In the genomic region with DNA sequence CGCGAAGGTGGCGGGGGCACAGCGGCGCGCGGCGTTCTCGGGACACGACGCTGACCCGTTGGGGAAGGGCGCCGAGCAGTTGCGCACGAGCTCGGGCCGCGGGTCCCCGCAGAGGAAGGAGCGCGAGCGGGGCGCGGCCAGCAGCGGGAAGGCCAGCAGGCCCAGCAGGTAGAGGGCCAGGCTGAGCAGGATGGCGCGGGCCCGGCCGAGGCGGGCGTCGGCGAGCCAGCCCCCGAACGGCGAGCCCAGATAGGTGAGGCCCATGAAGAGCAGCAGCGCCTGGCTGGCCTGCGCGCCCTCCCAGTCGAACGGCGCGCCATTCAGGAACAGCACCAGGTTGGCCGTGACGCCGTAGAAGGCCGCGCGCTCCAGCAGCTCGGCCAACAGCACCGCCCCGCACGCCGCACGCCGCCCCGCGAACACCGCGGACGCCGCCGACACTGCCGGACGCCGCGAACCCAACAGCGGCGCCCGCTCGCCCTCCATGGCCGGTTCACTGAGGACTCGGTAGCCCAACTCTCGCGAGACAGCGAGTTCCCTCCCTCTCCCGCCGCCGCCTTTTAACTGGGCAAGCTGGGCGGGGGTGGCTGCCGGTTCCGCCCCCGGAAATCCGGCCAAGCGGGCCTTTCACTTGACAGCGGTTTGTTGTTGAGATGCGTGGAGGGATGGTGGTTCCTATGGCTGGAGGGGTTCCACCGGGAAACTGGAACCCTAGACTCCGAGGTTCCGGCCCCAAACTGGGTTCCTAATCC, we compare ENCODE assay signal across 8 mouse cellular contexts. TPM values are rescaled to one million over a fixed set of nuclear protein-coding genes. Genes with fewer than 3 reads are reported as not detected.
DNase-seq lines count a peak whose midpoint lies in the region; ATAC-seq and TF ChIP-seq lines count a peak whose summit lies in the region.

No protein-coding gene starts in this region.

- in situ Hi-C loops in CH12.LX (cut with MboI; ENCODE audit: low pct_ligation_motif_present, low pct_unique_long_range_greater_than_20kb, low sequenced_read_pairs) = loop anchor here (25.0 kb wide), 1 partner anchor 1395 kb away; the partner anchor contains the start of genes Ran and Stx2

- no peak for TF ChIP-seq EP300 in CH12.LX (IDR thresholded peaks at IDR 0.05; ENCODE audit: low read length)

- H3K36me3 ChIP-seq in CH12.LX (replicated peaks in 1 of 2; ENCODE audit: control insufficient read depth in 1 of 2, insufficient read depth in 1 of 2, low read length in 1 of 2) = peaks cover 0 to 18% of the 10 kb centered on the region in 2 experiments
- H3K36me3 ChIP-seq in forebrain, embryonic 11.5 days (ENCODE audit: control insufficient read depth, insufficient read depth, low read length) = no peaks in the 10 kb centered on the region
- H3K36me3 ChIP-seq in heart, embryonic 16.5 days (ENCODE audit: control insufficient read depth, insufficient read depth) = no peaks in the 10 kb centered on the region
- H3K36me3 ChIP-seq in liver, embryonic 15.5 days (replicated peaks) = no peaks in the 10 kb centered on the region
- no peaks in the 10 kb centered on the region for H3K36me3 ChIP-seq in neural tube, embryonic 12.5 days

- no peak for TF ChIP-seq CTCF in CH12.LX (conservative IDR thresholded peaks at IDR 0.05 in 1 of 2, IDR thresholded peaks at IDR 0.05 in 1 of 2; ENCODE audit: low read depth in 2 of 2, low read length in 2 of 2)

- peak; percentile 95 for TF ChIP-seq POLR2A in CH12.LX (IDR thresholded peaks at IDR 0.05; ENCODE audit: low read depth, low read length)

- peaks cover 17 to 49% of the 10 kb centered on the region in 2 experiments for H3K4me1 ChIP-seq in CH12.LX (ENCODE audit: control insufficient read depth in 1 of 2, insufficient read depth in 2 of 2)
- H3K4me1 ChIP-seq in forebrain, embryonic 11.5 days (replicated peaks; ENCODE audit: control insufficient read depth, insufficient read depth, low read length) = peaks cover 10% of the 10 kb centered on the region; the same call in 1 of the 2 replicates
- H3K4me1 ChIP-seq in heart, embryonic 16.5 days (ENCODE audit: control insufficient read depth, insufficient read depth, low read length) = peaks cover 23% of the 10 kb centered on the region
- H3K4me1 ChIP-seq in liver, embryonic 15.5 days (replicated peaks) = peaks cover 39% of the 10 kb centered on the region
- peaks cover 22% of the 10 kb centered on the region for H3K4me1 ChIP-seq in neural tube, embryonic 12.5 days

- TF ChIP-seq RAD21 in CH12.LX (IDR thresholded peaks at IDR 0.05; ENCODE audit: low read depth, low read length) = no peak

- WGBS in forebrain, embryonic 11.5 days = under 1% methylated on average over 82 of the region's 91 CpGs
- under 1% methylated on average over 89 of the region's 91 CpGs for WGBS in heart, embryonic 16.5 days
- WGBS in liver, embryonic 15.5 days (ENCODE audit: insufficient replicate concordance) = under 1% methylated on average over 91 of the region's 91 CpGs
- WGBS in neural tube, embryonic 12.5 days = under 1% methylated on average over 91 of the region's 91 CpGs

- peak; percentile 95 for ATAC-seq in forebrain, embryonic 11.5 days (replicated peaks; ENCODE audit: low FRiP score)
- ATAC-seq in heart, embryonic 16.5 days (replicated peaks; ENCODE audit: extremely low read depth, insufficient read depth, low FRiP score) = peak; percentile 93
- ATAC-seq in liver, embryonic 15.5 days (ENCODE audit: insufficient read depth) = peak; percentile 92
- peak; percentile 94 for ATAC-seq in neural tube, embryonic 12.5 days (ENCODE audit: low FRiP score, low read depth)

- dilution Hi-C loops in CH12.LX (cut with MboI; ENCODE audit: extremely low pct_ligation_motif_present, extremely low pct_unique_long_range_greater_than_20kb, low sequenced_read_pairs) = no loop called here

- H3K27ac ChIP-seq in CH12.LX (ENCODE audit: insufficient read depth, low read depth) = peak overlapping the region; percentile 81
- peak overlapping the region; percentile 64 for H3K27ac ChIP-seq in forebrain, embryonic 11.5 days (ENCODE audit: low read depth, low read length)
- H3K27ac ChIP-seq in heart, embryonic 16.5 days (ENCODE audit: low read length) = peak overlapping the region; percentile 62
- H3K27ac ChIP-seq in liver, embryonic 15.5 days (replicated peaks) = peak overlapping the region; percentile 82
- peak overlapping the region; percentile 37; the same call in 1 of the 2 replicates for H3K27ac ChIP-seq in neural tube, embryonic 12.5 days

- H3K9ac ChIP-seq in CH12.LX (ENCODE audit: insufficient read depth, low read depth) = peak overlapping the region; percentile 83
- peak overlapping the region; percentile 97 for H3K9ac ChIP-seq in forebrain, embryonic 11.5 days (ENCODE audit: low read length)
- H3K9ac ChIP-seq in heart, embryonic 16.5 days (ENCODE audit: low read length) = peak overlapping the region; percentile 97
- peak overlapping the region; percentile 80 for H3K9ac ChIP-seq in liver, embryonic 15.5 days
- H3K9ac ChIP-seq in neural tube, embryonic 12.5 days = peak overlapping the region; percentile 99

- DNase-seq in CH12.LX (ENCODE audit: extremely low read depth) = peak; percentile 96
- DNase-seq in c-Kit-positive CD71-positive TER-119-negative erythroid progenitor cells, embryonic 14.5 days (ENCODE audit: low read depth) = peak; percentile 89
- peak; percentile 98 for DNase-seq in forebrain, embryonic 11.5 days (ENCODE audit: low spot score)
- DNase-seq in kidney, postnatal 36 days = peak; percentile 98 to 99
- DNase-seq in telencephalon, adult 2 months (ENCODE audit: low read depth, low spot score) = peak; percentile 93

- peak overlapping the region; percentile 95 to 100 (median 98) for H3K4me3 ChIP-seq in CH12.LX (replicated peaks in 1 of 3; ENCODE audit: low read depth in 2 of 3, low read length in 2 of 3, poor library complexity in 1 of 3)
- peak overlapping the region; percentile 96 for H3K4me3 ChIP-seq in forebrain, embryonic 11.5 days (ENCODE audit: low read depth, low read length)
- H3K4me3 ChIP-seq in heart, embryonic 16.5 days (ENCODE audit: low read length) = peak overlapping the region; percentile 88
- peak overlapping the region; percentile 86 for H3K4me3 ChIP-seq in liver, embryonic 15.5 days (replicated peaks)
- peak overlapping the region; percentile 98 for H3K4me3 ChIP-seq in neural tube, embryonic 12.5 days

- H3K79me2 ChIP-seq in CH12.LX (replicated peaks; ENCODE audit: control insufficient read depth, extremely low read depth, insufficient read depth, poor library complexity, severe bottlenecking) = peaks cover 47% of the 10 kb centered on the region

- H3K4me2 ChIP-seq in CH12.LX (ENCODE audit: insufficient read depth, low read depth, poor library complexity, severe bottlenecking) = no peak overlapping the region
- H3K4me2 ChIP-seq in forebrain, embryonic 11.5 days (ENCODE audit: low read depth, low read length, severe bottlenecking) = peak overlapping the region; percentile 95
- peak overlapping the region; percentile 91 for H3K4me2 ChIP-seq in heart, embryonic 16.5 days (ENCODE audit: low read depth, low read length)
- peak overlapping the region; percentile 79 for H3K4me2 ChIP-seq in liver, embryonic 15.5 days
- H3K4me2 ChIP-seq in neural tube, embryonic 12.5 days (replicated peaks) = peak overlapping the region; percentile 98

- H3K27me3 ChIP-seq in CH12.LX (replicated peaks) = no peaks in the 10 kb centered on the region
- H3K27me3 ChIP-seq in forebrain, embryonic 11.5 days (ENCODE audit: control insufficient read depth, insufficient read depth, low read length) = no peaks in the 10 kb centered on the region
- no peaks in the 10 kb centered on the region for H3K27me3 ChIP-seq in heart, embryonic 16.5 days (ENCODE audit: control insufficient read depth, insufficient read depth, low read length)
- H3K27me3 ChIP-seq in liver, embryonic 15.5 days = no peaks in the 10 kb centered on the region
- H3K27me3 ChIP-seq in neural tube, embryonic 12.5 days (replicated peaks) = no peaks in the 10 kb centered on the region

- no peaks in the 10 kb centered on the region for H3K9me3 ChIP-seq in CH12.LX (replicated peaks; ENCODE audit: low read length)
- no peaks in the 10 kb centered on the region for H3K9me3 ChIP-seq in forebrain, embryonic 11.5 days (ENCODE audit: control insufficient read depth, low read length)
- H3K9me3 ChIP-seq in heart, embryonic 16.5 days (replicated peaks; ENCODE audit: control insufficient read depth, low read length) = no peaks in the 10 kb centered on the region
- no peaks in the 10 kb centered on the region for H3K9me3 ChIP-seq in liver, embryonic 15.5 days (replicated peaks)
- no peaks in the 10 kb centered on the region for H3K9me3 ChIP-seq in neural tube, embryonic 12.5 days

TF ChIP-seq in CH12.LX, 34 proteins besides CTCF, POLR2A, EP300 and RAD21 (continues in another document):
- TF ChIP-seq CHD2 (IDR thresholded peaks at IDR 0.05; ENCODE audit: low read length) (peak; percentile 99), POLR2AphosphoS2 (IDR thresholded peaks at IDR 0.05; ENCODE audit: low read depth, low read length) (peak; percentile 71; the same call in 1 of the 2 replicates), ZKSCAN1 (IDR thresholded peaks at IDR 0.05; ENCODE audit: borderline replicate concordance, low read depth, low read length) (no peak), JUND (conservative IDR thresholded peaks at IDR 0.05; ENCODE audit: low read depth, low read length) (no peak), TBP (conservative IDR thresholded peaks at IDR 0.05; ENCODE audit: low read depth, low read length) (peak; percentile 92), ZMIZ1 (IDR thresholded peaks at IDR 0.05; ENCODE audit: low read depth, low read length) (peak; percentile 79), MXI1 (IDR thresholded peaks at IDR 0.05; ENCODE audit: low read depth, low read length) (peak; percentile 87), JUN (IDR thresholded peaks at IDR 0.05; ENCODE audit: insufficient read depth, low read depth, low read length) (no peak)

RNA-seq across cellular contexts. Expression of gene Glt1d1, which starts 15.0 kb away (rescaled TPM):
- total RNA-seq in CH12.LX (2012; rRNA removed) = 0.25 and 0.29 TPM in 2 replicates
- total RNA-seq in CH12.LX (2014; rRNA removed) = 0.11 TPM in 1 of 2 replicates, not detected in the other
- polyA plus RNA-seq in CH12.LX (2012; ENCODE audit: insufficient read length, low read depth) = 0.15 and 0.21 TPM in 2 replicates
- polyA plus RNA-seq in forebrain, embryonic 11.5 days (2014; fragmentation: Nextera tagmentation; extraction: Ambion mirVana) = 1.5 TPM in 2 replicates
- not detected in 2 replicates for polyA plus RNA-seq in heart, embryonic 16.5 days (2015; fragmentation: Nextera tagmentation; extraction: Ambion mirVana)
- polyA plus RNA-seq in liver, embryonic 15.5 days (2015; fragmentation: Nextera tagmentation; extraction: Ambion mirVana) = 0.10 and 0.37 TPM in 2 replicates
- polyA plus RNA-seq in neural tube, embryonic 12.5 days (2016; fragmentation: Nextera tagmentation; extraction: Ambion mirVana) = 0.55 and 0.89 TPM in 2 replicates

RNA-seq across cellular contexts. Expression of gene Slc15a4, which starts 15.6 kb away (rescaled TPM):
- total RNA-seq in CH12.LX (2012; rRNA removed) (25.8 and 31.0 TPM in 2 replicates), CH12.LX (2014; rRNA removed) (23.4 and 25.7 TPM in 2 replicates)
- 44.2 and 52.7 TPM in 2 replicates for polyA plus RNA-seq in CH12.LX (2012; ENCODE audit: insufficient read length, low read depth)
- polyA plus RNA-seq in forebrain, embryonic 11.5 days (2014; fragmentation: Nextera tagmentation; extraction: Ambion mirVana) = 24.5 and 28.0 TPM in 2 replicates
- 19.4 and 20.8 TPM in 2 replicates for polyA plus RNA-seq in heart, embryonic 16.5 days (2015; fragmentation: Nextera tagmentation; extraction: Ambion mirVana)
- 9.8 TPM in 2 replicates for polyA plus RNA-seq in liver, embryonic 15.5 days (2015; fragmentation: Nextera tagmentation; extraction: Ambion mirVana)
- polyA plus RNA-seq in neural tube, embryonic 12.5 days (2016; fragmentation: Nextera tagmentation; extraction: Ambion mirVana) = 23.0 and 25.8 TPM in 2 replicates

Comparison
In these comparisons a context has a peak if more than half of its experiments do, and no peak if none do; other contexts are left out.
1. Peak in every context shown above with its lines: DNase-seq, ATAC-seq, H3K4me3 ChIP-seq and H3K27ac ChIP-seq.